Mouse (Mus musculus) cerebellum, postnatal 25 days (tissue): Measurements from ENCODE around the gene Zbtb25.

ENCODE experiments used
- DNase-seq, 2 experiments: peaks; one replicate each; pipeline ENCODE4 v3.0.0; 2021; ENCODE audit warnings: mixed read lengths in 2 of 2

The Zbtb25 gene

DNA sequence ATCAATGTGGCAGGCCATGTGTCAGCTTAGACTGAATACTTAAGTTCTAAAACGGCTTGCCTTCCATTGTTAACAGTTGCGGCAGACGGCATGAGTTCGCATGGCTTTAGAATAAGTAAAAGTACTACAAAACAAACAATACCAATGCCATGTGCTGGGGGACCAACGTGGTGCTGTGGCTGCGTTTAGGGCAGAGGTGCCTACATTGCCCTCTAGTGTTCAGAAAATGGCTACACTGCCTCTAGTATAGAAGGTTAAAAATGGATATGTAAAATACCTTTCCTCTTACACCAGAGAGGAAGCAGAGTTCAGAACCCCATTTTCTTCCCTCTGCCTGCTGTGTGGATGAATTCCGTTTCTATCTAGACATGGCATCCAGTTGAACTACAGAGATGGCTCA is 7.2 kb upstream of the Zbtb25 start:
- DNase-seq: peak in 1 of 2 experiments; percentile 38

DNA sequence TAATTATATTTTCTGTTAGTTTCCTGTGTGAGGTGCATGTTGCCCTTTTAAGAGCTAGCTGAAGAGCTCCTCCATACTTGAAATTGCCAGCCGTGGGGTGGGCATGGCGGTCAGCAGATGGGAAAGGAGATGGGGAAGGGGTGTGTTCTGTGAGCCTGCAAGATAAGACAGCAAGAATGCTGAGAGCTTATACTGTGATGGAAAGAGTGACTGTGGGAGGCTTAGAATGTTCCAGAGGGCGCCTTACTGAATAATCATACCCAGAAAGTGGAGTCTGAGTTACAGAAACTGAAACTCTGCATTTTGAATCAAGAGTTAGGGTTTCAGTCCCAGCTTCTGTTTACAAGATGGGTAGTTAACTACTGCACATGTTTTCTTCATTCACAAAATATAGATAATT is 6.1 kb upstream of the Zbtb25 start:
- no peak for DNase-seq

DNA sequence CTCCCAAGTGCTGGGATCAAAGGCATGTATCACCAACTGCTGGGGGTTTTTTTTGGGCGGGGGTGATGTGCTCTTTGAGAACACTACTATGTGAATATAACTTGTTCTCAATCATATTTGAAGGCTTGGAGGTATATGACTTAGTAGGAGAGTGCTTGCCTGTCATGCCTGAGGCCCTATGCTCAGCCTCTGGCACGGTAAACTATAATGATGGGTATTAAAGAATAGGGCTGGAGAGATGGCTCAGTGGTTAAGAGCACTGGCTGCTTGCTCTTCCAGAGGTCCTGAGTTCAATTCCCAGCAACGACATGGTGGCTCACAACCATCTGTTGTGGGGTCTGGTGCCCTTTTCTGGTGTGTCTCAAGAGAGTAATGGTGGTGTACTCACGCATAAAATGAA is 5.5 kb upstream of the Zbtb25 start:
- DNase-seq: no peak

- DNase-seq: no peak
Measured at GRCm38 (mm10) chr12:76373991-76374390, 4.6 kb upstream of the Zbtb25 start.

DNA sequence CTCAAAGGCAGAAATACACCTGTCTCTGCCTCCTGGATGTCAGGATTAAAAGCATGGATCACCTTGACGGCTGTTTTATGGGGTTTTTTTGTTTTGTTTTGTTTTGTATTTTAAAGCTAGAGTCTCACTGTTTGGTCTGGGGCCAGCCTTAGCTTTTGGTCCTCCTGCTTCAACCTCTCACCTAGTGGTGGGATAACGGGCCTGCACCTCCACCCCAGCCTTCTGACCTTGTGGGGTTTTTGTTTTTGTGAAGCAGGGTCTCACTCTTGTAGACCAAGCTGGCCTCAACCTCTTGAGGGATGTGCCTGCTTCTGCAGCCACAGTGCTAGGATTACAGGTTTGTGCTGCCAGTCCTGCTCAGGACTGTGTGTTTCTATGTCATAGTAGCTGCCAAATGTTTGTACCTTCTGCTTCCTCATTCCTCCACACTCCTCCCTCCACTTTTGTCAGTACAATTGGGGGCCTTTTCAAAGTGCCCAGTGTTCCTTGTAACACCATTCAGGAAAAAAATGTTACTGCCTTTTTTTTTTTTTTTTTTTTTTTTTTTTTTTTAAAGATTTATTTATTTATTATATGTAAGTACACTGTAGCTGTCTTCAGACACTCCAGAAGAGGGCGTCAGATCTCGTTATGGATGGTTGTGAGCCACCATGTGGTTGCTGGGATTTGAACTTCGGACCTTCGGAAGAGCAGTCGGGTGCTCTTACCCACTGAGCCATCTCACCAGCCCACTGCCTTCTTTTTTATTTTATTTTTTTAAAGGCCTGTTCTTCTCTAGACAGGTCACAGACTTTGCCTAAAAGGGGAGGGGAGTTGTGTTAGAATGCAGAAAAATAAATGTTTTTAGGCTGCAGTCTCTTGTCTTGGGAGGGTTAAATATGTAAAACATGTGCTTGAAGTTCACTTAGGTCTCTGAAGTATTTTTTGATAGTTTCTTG is 3.7 kb upstream of the Zbtb25 start:
- DNase-seq: no peak

DNA sequence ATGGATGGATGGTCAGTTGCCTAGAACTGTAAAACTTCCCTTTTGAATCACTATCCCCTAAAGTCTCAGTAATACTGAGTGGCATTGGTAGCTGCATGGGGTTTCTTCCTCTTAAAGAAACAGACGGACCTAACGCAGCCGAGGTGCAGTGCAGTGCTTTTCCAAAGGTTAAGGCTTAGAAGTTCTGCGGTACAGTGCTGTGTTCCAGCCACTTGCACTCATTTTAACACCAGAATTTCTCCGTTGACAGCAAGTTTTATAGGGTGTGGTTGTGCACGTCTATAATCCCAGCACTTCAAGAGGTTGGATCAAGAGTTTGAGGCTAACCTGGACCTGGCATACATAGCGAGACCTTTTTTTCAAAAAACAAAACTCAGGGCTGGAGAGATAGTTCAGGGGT is 2.6 kb upstream of the Zbtb25 start:
- DNase-seq: no peak

DNA sequence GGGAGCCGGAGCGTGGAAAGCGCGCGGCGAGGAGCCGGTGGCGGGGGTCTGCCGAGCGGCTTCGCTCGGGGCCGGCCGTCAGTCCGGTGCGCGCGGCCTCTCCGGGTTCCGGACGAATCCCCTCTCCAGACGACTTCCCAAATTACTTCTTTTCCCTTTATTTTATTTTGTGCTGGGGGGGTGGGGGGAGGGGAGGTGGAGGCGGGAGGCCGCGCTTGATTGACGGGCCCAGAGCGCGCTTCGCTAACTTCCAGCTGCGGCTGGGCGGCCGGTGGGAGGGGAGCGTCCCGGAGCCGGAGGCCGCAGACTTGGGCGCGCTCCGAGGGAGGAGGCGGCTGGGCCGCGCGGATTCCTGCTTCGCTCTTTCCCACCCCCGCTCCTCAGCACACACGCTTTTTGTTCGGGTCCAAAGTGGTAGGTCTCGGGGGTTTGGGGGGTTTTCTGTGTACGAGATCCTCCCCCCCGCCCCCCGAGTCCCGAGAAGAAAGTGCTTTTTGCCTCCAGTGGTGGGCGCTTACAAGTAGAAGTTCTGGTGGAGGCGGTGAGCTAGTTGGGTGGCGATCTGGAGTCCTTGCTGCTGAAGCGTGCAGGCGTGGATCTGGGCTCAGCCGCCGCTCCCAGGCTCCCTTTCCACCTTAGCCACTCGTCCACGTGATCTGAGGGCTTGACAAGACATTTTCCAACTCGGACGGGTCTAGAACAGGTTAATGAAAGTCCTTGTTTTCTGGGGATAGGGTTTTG is 1.6 kb upstream of the Zbtb25 start:
- peak; percentile 68 to 71 for DNase-seq

- peak; percentile 85 for DNase-seq
Measured at GRCm38 (mm10) chr12:76369978-76370830, 802 bp upstream of the Zbtb25 start, which contains the start of gene Zbtb1. Gene Zbtb1, plus strand, starts transcription at chr12:76370266.

DNA sequence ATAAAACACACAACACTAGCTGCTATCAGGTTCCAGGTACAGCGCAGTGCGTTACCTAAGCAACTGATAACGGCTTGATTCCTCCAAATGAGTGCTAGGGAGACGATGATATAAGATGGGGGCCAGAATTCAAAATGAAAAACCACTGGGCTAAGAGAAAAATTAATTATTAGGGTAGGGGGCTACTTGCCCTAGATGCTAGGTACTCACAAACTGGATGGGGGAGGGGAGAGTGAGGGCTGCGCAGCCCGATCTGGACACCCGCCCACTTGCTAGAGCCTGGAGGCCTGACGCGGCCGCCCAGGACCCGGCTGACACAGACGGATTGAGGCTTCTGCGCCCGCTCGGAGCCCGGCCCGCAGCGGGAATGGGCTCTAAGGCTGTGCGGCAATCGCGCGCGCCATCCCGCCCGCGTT is 604 bp downstream of the Zbtb25 start:
- DNase-seq: peak in 1 of 2 experiments; percentile 84

DNA sequence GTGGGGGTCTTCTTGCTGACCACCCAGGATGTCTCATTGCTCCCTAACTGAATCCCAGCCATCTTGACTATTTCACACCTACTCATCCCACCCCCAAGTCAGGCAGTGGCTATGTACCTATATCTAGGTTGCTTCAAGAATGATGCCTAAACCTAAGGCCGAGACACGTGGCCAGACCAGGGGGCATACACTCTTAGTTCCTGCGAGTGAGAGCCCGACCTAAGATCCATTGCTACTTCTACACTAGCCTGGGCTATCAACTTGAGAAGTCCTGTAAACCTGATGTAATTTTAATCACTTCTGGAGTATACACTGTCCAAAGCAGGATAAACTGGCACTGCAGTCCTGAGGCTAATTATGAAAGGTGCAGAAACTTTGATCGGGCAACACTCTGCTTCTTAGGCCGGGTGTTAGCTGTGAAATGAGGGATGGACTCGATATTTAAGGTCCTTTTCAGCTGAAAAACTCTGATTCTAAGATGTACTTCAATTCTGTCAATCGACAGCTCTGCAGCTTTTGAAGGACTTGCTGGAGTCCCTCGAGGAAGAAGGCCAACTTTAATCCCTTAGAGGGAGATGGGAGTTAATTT is 1.1 kb downstream of the Zbtb25 start:
- no peak for DNase-seq

GRCm38 (mm10) chr12:76367096-76367995 is 2.1 kb downstream of the Zbtb25 start:
- peak; percentile 40 to 61 for DNase-seq

DNA sequence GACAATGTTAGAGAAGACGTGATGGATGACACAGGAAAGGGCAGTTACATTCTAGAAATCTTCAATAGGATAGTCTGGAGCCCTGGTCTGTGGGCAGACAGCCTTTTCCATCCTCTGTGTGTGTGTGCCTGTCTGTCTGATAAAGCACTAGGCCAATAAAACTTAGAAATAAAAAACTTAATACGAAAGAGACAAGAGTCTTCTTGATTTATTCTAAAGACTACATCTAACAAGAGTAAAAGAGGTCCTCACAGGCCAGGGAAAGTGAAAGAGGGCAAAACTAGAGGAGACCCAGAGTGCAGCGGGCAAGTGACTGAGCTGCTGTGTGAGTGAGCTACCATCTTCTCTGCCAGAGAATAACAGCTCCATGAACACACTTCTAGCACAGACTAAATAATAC is 3.1 kb downstream of the Zbtb25 start:
- DNase-seq: no peak

GRCm38 (mm10) chr12:76362303-76362676 is 7.1 kb downstream of the Zbtb25 start:
- DNase-seq: no peak

DNA sequence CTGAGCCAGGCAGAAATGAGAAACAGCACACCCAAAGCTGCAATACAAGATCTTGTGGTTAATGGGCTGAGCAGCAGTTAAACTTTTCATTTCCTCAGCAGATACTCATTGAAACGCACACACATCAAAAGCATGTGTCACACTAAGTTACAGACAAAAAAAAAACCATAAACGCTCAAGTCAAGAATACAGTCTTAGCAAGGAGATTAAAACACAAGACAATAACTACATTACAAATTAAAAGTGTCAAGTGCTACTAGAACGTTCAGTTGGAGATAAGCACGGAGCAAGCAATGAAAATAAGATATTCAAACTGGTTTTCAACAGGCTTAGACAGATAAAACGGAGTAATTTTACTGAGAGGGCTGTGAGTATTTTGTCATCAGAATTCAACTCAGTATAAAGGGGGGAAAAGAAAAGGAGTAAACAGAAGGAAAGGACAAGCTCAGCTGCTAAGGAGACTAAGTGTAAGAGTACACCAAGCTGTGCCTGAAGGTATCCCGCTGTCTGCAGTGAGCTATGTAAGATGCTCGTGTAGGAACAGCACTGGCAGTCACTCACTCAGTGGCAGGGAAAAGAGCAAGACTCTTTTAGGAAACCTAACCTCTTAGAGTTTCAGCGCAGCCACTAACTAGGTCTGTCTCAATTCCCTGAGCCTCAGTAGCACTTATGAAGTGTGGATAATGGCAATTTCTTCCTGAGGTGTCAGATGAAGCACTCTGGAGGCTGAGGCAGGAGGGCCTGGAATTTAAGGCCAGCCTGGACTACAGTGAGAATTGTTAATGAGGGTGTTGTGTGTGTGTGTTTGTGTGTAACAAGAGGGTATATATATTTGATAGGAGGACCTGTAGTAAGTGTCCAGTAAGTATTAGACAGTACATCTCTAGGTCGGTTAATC is 7.7 kb downstream of the Zbtb25 start:
- DNase-seq: no peak

- DNase-seq: no peak
Measured at GRCm38 (mm10) chr12:76360868-76361267, 8.5 kb downstream of the Zbtb25 start.

- DNase-seq: no peak
Measured at GRCm38 (mm10) chr12:76349680-76350220, 19.7 kb downstream of the Zbtb25 start.

- DNase-seq: no peak
Measured at GRCm38 (mm10) chr12:76345759-76346455, 23.5 kb downstream of the Zbtb25 start.

GRCm38 (mm10) chr12:76341080-76341479 is 28.3 kb downstream of the Zbtb25 start:
- peak; percentile 55 to 74 for DNase-seq
